Mouse (Mus musculus): ENCODE data around the gene Mgst3.

DNA sequence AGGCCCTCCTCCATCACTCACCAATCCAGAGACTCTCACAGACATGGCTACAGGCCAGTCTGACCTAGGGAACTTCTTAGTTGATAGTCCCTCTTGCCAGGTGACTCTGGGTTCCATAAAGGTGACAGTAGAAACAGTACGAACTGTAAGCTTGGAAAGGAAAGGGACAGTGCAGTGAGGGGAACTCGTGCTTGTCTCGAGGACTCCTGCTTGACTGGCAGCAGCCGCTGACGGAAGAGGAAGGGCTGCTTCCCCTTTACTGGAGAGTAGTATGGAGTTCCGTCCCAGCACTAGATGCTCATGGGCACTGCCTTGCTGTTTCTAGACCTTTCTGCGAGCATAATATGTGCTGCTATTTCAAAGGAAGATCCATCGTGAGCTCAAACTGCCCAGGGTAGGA, 62.5 kb downstream of the Mgst3 start:
- TF ChIP-seq JUND (conservative IDR thresholded peaks at IDR 0.05; ENCODE audit: low read depth, low read length), result no peak
- TF ChIP-seq KAT2A (IDR thresholded peaks at IDR 0.05; ENCODE audit: insufficient replicate concordance, low read length), result no peak
- TF ChIP-seq POLR2AphosphoS2 (IDR thresholded peaks at IDR 0.05; ENCODE audit: low read depth, low read length), result no peak
- no peak for TF ChIP-seq TCF12 (IDR thresholded peaks at IDR 0.05; ENCODE audit: low read depth, low read length)
- TF ChIP-seq GABPA (IDR thresholded peaks at IDR 0.05; ENCODE audit: insufficient replicate concordance, low read depth, low read length), result no peak
- no peak for TF ChIP-seq USF1 (IDR thresholded peaks at IDR 0.05; ENCODE audit: low read depth, low read length)
- no peak for TF ChIP-seq ZKSCAN1 (IDR thresholded peaks at IDR 0.05; ENCODE audit: borderline replicate concordance, low read depth, low read length)
- no peak for TF ChIP-seq CHD1 (IDR thresholded peaks at IDR 0.05; ENCODE audit: low read depth, low read length)

Data from CH12.LX (cell line).